Mouse (Mus musculus): ENCODE measurements at regions not wholly inside any gene's neighbourhood (a gene's known extent, or its start where the extent isn't known, plus 50 kb on each side); places are given as distances from the start of the nearest gene placed in this dataset.

- no peak for DNase-seq (ENCODE audit: inconsistent ontology term)
Observed at GRCm38 (mm10) chr4:142776711-142777411, 435.9 kb downstream of the Prdm2 start.

DNA sequence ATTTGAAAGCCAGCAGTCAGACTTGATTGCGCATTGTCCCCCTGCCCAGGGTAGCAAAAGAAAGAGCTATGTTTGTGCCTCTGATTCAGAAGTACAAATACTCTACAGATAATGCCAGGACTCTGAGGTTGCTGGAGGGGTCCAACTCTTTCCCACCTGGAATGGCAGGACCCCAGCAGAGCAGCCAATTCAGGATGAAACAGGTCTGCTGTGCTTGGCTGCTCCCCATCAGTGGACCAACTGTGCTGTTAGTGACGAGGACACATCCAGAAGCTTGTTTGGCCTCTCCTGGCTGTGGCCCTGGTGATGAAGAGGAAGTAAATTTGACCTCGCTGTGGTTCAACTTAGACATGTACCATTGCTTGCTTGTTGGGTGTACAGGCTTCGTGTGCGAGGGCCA lies 437.8 kb downstream of the Prdm2 start:
- DNase-seq (ENCODE audit: inconsistent ontology term), result no peak

DNA sequence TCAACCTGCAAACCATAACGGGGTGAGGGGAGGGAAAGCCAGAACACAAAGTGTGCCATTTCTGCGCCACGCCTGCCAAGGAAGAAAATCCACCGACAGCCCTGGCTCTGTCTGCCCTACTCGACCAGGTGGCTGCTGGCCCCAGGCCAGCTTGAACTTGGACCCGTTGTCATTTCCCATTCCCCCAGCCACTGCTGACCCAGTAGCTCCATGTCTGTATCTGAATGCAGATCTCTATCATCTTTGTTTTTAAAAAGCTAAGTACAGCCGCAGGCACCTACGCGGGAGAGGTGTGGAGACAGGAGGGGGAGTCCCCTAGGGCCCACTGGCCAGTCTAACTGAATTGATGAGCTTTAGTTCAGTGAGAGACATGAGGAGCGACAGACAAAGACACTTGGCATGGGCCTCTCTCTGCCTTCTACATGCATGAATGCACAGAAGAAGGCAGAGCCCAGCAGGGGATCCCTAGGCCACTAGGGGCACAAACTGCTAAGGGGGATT lies 439.1 kb downstream of the Prdm2 start:
- peak; percentile 32 for DNase-seq (ENCODE audit: inconsistent ontology term)

GRCm38 (mm10) chr4:142772751-142773455 lies 439.9 kb downstream of the Prdm2 start:
- DNase-seq (ENCODE audit: inconsistent ontology term), result peak; percentile 26

- no peak for DNase-seq (ENCODE audit: inconsistent ontology term)
Observed at GRCm38 (mm10) chr4:142771520-142772150, 441.2 kb downstream of the Prdm2 start.

DNA sequence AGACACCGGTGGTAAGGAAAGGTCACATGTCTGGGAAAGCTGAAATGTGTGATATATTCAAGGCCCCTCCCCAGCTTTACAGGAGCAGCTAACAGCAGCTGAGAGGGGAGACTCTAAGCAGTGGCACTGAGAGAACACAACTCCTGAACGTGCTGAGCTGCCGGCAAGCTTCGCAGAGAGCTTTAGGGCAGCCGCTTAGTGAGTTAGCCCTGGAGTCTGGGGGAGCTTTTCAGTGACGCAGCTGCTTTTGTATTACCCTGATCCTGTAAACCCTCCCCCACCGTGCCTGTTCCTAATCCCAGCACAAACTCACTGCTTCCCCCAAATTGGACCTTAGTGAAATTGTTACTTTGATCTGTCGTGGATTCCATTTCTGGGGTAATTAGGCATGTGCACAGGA lies 442.6 kb downstream of the Prdm2 start:
- no peak for DNase-seq (ENCODE audit: inconsistent ontology term)

- DNase-seq (ENCODE audit: inconsistent ontology term), result no peak
Observed at GRCm38 (mm10) chr4:142767665-142768064, 445.1 kb downstream of the Prdm2 start.

DNA sequence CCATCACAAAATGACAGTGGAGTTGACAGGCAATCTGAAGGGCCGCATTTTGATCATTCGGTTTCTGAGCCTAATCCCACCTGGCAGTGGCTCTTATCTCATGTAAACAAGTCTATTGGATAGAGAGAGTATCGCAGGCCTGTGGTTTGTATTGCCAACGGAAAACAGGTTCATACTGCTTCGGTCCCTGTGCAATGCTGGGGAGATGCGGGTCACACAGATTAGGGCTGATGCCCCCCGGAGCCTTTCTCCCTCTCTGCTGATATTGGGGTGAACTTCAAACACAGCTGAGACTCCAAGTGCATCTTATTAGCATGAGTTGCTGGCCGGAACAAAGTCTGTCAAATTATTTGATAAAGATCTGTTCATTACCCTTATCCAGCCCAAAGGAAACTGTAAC lies 451.2 kb downstream of the Prdm2 start:
- DNase-seq (ENCODE audit: inconsistent ontology term), result no peak

- no peak for DNase-seq (ENCODE audit: inconsistent ontology term)
Observed at GRCm38 (mm10) chr4:142758102-142758501, 454.7 kb downstream of the Prdm2 start.

- no peak for DNase-seq (ENCODE audit: inconsistent ontology term)
Observed at GRCm38 (mm10) chr4:142756332-142756731, 456.5 kb downstream of the Prdm2 start.

- DNase-seq (ENCODE audit: inconsistent ontology term), result peak; percentile 55
Observed at GRCm38 (mm10) chr4:142749918-142750317, 462.9 kb downstream of the Prdm2 start.

- DNase-seq (ENCODE audit: inconsistent ontology term), result no peak
Observed at GRCm38 (mm10) chr4:142723554-142723907, 484.3 kb upstream of the Kazn start.

DNA sequence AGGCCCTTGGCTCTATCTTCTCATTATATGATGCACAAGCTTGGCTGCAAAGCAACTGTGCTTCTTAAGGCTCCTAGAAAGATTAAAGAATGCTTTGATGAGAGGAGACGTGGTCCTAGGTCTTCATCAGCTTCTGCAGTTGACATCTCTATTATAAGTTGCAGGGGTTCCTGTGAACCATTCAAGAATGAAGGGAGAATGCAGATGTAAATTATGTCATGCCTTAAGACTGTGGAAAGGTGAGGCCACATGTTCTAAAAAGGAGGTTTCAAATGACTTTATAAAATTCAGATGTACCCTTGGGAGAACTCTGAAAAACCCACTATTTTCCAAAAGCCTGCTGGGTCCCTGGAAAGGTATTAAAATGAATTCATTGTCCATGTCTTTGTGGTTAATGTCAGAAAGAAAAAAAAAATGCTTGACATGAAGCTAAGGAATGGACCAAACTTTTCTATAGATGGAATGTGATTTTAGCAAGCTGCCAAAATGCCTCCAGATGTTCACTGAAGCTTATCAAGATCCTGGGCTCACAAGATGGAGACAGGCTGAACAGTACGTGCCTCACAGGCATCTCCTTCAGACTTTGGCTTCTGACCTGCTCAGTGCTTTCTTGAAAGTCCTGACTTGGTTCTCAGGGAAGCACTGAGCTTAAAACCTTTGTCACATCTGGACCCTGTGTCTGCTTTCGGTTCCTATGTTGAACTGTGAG lies 483.8 kb upstream of the Kazn start:
- DNase-seq (ENCODE audit: inconsistent ontology term), result no peak

DNA sequence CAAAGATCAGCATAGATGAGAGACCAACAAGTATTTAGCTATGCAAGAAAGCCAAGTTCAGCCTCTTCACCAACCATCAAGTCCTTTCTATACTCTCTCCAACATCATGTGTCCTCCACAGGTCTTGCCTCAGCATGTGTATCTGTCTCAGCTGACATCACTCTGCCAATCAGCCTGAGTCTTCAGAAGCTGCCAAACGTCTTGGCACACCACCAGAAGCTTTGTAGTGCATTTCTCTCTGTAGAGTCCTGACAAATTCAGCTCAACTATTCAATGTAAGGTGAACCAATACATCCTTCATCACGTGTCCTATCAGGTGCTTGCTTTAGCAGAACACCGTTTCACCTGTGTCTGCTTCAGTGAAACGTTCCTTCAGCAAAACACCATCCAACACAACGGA lies 462.4 kb upstream of the Kazn start:
- DNase-seq (ENCODE audit: inconsistent ontology term), result no peak

GRCm38 (mm10) chr4:142694926-142695325 lies 455.7 kb upstream of the Kazn start:
- DNase-seq (ENCODE audit: inconsistent ontology term), result no peak

DNA sequence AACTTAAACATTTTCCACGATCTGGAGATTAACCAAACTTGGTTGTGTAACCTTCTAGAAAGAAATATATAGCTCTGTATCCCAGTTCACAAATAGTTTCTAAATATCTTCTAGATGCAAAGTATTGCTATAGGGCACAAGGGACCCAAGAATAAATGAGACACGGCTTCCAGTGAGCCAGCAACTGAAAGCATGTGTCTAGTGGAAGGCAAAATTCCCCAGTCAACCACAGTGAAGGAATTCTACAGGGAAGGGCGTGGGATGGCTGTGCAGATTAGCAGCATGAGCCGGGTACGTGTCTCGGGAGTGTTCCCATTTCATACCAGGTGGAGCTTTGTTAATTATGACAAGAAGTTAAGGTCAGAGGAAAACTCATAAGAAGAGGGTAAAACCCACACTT lies 449.0 kb upstream of the Kazn start:
- DNase-seq (ENCODE audit: inconsistent ontology term), result no peak

DNA sequence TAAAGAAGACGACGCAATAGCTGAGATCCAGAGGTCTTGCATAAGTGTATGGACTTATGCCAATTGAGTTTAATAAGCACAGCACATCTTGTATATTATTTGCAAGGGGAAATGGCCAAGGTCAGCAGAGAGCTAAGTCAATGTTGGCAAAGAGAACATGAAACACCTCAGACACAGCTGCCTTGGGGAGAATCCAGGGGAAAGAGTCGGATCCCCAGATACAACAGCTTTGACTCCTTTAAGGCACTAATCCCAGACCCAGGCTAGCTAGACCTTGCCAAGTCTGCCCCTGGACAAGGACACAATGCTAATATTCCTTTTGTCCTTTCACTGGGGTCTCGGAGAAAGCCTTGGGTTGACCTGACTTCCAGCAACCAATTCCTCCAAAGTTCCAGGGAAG lies 438.2 kb upstream of the Kazn start:
- no peak for DNase-seq (ENCODE audit: inconsistent ontology term)

DNA sequence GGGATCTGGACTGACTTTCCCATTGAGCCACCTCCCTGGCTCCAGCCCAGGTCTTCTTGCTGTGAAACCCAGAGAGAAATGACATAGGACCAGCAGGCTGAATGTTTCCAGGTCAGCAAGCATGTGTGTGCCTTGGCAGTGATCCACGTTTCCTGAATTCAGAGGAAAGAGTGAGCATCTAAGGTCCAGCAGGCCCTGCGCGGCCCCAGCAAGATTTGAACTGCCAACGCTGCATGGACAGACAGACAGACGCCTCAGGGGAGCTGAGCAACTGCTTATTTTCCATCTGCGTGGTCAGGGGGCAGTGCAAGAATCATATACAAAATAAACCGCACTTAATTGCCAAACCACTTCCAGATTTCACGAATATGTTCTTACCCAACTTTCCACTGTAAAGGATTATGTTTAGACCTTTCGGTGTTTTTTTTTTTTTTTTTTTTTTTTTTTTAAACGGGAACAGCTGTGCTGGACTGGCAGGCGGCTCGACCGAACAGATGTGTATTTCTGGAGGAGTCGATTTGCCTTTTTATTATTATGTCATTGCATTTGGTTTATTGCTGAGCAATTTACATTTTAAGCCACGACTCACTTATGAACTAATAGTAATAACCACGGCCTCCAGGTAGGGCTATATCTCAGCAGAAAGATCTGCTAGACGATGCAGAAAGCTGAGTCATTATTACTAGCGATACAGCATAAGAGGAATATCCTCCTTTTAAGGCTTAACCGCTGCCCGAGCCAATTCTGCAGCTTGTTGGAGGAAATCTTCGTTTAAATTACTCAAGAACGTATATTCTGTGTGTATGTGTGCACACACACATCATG lies 435.7 kb upstream of the Kazn start:
- DNase-seq (ENCODE audit: inconsistent ontology term), result peak; percentile 6

- DNase-seq (ENCODE audit: inconsistent ontology term), result no peak
Observed at GRCm38 (mm10) chr4:142671872-142672458, 432.8 kb upstream of the Kazn start.

GRCm38 (mm10) chr4:142664781-142665180 lies 425.6 kb upstream of the Kazn start:
- no peak for DNase-seq (ENCODE audit: inconsistent ontology term)

GRCm38 (mm10) chr4:142658156-142658555 lies 419.0 kb upstream of the Kazn start:
- no peak for DNase-seq (ENCODE audit: inconsistent ontology term)
